Mouse (Mus musculus) testis, postnatal 10 days (tissue): Measurements from ENCODE around the gene Efs.

Experiments
- DNase-seq: peaks from one replicate; pipeline ENCODE4 v3.0.0; 2021; ENCODE audit warnings: low spot score

Gene Efs

GRCm38 (mm10) chr14:54868026-54868425 is 57.9 kb downstream of the Efs start:
- no peak for DNase-seq

DNA sequence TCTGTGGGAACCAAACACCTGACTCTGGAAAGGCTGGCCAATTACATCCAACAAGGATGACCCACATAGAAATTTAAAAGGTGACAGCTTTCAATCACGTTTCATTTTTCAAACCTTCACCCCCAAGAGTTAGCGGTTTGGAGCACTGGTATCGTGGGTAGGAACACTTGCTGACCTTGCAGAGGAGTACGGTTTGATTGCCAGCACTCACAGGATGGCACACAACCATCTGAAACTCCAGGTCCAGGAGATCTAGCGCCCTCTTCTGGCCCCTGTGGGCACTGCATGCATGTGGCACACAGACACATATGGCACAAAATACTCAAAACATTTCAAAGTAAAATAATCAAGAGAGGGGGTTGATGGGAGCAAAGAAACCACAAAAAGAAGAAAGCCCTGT is 59.0 kb downstream of the Efs start:
- peak; percentile 75 for DNase-seq
